Mouse (Mus musculus): Measurements from ENCODE around the gene Kirrel.

Kirrel gene

GRCm38 (mm10) chr3:87173486-87174085 lies 961 bp downstream of the Kirrel start:
- no peaks in the 10 kb centered on the region for H3K36me3 ChIP-seq (ENCODE audit: control insufficient read depth, insufficient read depth, low read length, poor library complexity, severe bottlenecking)
- no peaks in the 10 kb centered on the region; the same call in 1 of the 2 replicates for H3K27me3 ChIP-seq (ENCODE audit: control insufficient read depth, insufficient read depth, low read length, poor library complexity, severe bottlenecking)
- DNase-seq (ENCODE audit: low read depth, low spot score) = no peak

GRCm38 (mm10) chr3:87173103-87173444 lies 1.5 kb downstream of the Kirrel start:
- DNase-seq (ENCODE audit: low read depth, low spot score) = no peak
- Histone ChIP-seq H3K27me3 (ENCODE audit: control insufficient read depth, insufficient read depth, low read length, poor library complexity, severe bottlenecking) (no peaks in the 10 kb centered on the region; the same call in 1 of the 2 replicates), H3K36me3 (ENCODE audit: control insufficient read depth, insufficient read depth, low read length, poor library complexity, severe bottlenecking) (no peaks in the 10 kb centered on the region)

GRCm38 (mm10) chr3:87172351-87173102 lies 2.0 kb downstream of the Kirrel start:
- no peaks in the 10 kb centered on the region; the same call in 1 of the 2 replicates for H3K27me3 ChIP-seq (ENCODE audit: control insufficient read depth, insufficient read depth, low read length, poor library complexity, severe bottlenecking)
- H3K36me3 ChIP-seq (ENCODE audit: control insufficient read depth, insufficient read depth, low read length, poor library complexity, severe bottlenecking) = no peaks in the 10 kb centered on the region
- no peak for DNase-seq (ENCODE audit: low read depth, low spot score)

DNA sequence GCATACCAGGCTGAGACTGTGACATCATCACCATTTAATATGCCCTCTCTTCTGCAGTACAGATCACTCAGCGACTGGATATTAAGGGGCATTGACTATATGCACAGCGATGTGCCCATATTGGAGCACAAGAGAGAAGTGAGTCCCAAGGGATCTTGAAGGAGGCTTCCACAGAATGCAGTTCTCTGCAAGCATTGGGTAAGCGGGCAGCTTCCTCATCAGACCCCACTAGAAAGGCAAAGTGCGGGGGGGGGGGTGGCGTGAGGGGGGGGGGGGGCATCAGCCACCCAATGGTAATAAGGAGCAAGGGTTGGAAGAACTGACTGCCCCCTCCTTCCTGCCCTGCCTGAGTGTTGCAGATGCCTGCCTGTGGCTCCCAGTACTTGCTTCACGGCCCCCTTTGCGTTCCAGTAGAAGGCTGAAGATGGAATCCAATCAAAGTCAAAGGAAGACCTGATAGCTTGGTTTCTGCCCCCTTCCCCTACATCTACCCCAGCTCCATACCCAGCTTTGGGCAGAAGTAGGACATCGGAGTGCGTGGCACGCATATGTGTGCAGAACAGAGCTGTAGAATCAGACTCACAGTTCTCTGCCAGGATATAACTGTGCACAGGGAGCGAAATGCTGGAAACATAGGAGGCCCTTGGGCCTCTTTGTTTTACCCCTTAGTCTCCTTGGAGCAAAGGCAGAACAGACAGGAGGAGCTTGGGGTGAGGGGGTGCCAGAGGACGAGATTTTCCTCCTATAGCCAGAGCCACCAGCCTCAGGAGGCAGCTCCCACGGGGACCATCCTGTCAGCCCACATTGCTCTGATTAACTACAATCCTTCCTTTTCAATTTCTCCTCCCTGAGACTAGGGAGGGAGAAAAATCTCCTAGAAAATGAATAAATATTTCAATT lies 3.1 kb downstream of the Kirrel start:
- Histone ChIP-seq H3K27me3 (ENCODE audit: control insufficient read depth, insufficient read depth, low read length, poor library complexity, severe bottlenecking) (no peaks in the 10 kb centered on the region; the same call in 1 of the 2 replicates), H3K36me3 (ENCODE audit: control insufficient read depth, insufficient read depth, low read length, poor library complexity, severe bottlenecking) (no peaks in the 10 kb centered on the region)
- DNase-seq (ENCODE audit: low read depth, low spot score) = no peak

- no peak for DNase-seq (ENCODE audit: low read depth, low spot score)
These were observed 5.0 kb downstream of the Kirrel start for GRCm38 (mm10) chr3:87169402-87170015.

DNA sequence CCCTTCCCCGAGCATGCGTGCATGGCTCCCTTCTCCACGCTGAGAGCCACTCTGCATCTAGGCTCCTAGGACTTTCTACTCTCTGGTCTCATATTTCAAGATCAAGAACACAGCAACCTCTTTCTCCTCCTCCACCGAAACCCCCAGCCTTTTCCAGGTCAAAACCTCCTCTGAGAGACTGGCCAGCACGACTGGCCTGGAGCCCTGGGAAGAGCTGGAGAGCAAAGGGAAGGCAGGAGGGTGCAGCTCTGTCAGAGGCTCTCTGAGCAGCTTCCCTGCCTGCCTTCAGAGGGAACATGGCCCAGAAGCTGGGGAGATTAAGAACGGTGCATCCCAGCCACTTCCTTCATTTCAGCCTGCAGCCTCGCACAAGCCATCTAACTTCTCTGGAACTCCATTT lies 5.8 kb downstream of the Kirrel start:
- Histone ChIP-seq H3K36me3 (ENCODE audit: control insufficient read depth, insufficient read depth, low read length, poor library complexity, severe bottlenecking) (no peaks in the 10 kb centered on the region), H3K27me3 (ENCODE audit: control insufficient read depth, insufficient read depth, low read length, poor library complexity, severe bottlenecking) (no peaks in the 10 kb centered on the region; the same call in 1 of the 2 replicates)
- DNase-seq (ENCODE audit: low read depth, low spot score) = no peak

More at GRCm38 (mm10) chr3:87169402-87170015, 5.0 kb downstream of the Kirrel start:
- Histone ChIP-seq H3K36me3 (ENCODE audit: control insufficient read depth, insufficient read depth, low read length, poor library complexity, severe bottlenecking) (no peaks in the 10 kb centered on the region), H3K27me3 (ENCODE audit: control insufficient read depth, insufficient read depth, low read length, poor library complexity, severe bottlenecking) (no peaks in the 10 kb centered on the region; the same call in 1 of the 2 replicates)

- Histone ChIP-seq H3K36me3 (ENCODE audit: control insufficient read depth, insufficient read depth, low read length, poor library complexity, severe bottlenecking) (no peaks in the 10 kb centered on the region), H3K27me3 (ENCODE audit: control insufficient read depth, insufficient read depth, low read length, poor library complexity, severe bottlenecking) (no peaks in the 10 kb centered on the region; the same call in 1 of the 2 replicates)
- no peak for DNase-seq (ENCODE audit: low read depth, low spot score)
These were observed 6.9 kb downstream of the Kirrel start for GRCm38 (mm10) chr3:87167621-87168020.

DNA sequence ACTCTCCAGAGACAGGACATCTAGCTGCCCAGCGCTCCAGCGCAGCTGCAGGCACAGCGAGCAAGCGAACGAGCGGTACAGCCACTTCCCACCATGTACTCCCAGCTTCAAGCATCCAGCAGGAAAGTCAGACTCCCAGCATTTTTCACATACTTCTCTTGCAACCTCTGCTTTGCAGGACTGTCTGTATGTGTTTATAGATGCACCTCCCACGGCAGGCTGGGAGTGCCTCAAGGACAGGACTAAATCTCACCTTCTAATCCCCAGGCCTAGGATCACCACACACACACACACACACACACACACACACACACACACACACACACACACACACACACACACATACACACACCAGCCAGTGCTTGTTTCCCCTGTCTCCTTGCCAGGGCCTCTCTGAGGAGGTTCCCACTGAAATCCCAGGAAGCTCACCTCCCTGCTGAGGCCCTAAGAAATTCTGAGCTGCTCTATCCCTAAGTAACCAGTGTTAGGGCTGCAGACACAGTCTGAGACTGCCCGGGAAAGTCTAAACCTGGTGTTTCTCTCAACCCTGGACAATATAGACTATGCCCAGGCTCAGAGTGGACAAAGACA lies 9.2 kb downstream of the Kirrel start:
- Histone ChIP-seq H3K27me3 (ENCODE audit: control insufficient read depth, insufficient read depth, low read length, poor library complexity, severe bottlenecking) (no peaks in the 10 kb centered on the region), H3K36me3 (ENCODE audit: control insufficient read depth, insufficient read depth, low read length, poor library complexity, severe bottlenecking) (no peaks in the 10 kb centered on the region)
- no peak for DNase-seq (ENCODE audit: low read depth, low spot score)

- DNase-seq (ENCODE audit: low read depth, low spot score) = peak; percentile 23
- no peaks in the 10 kb centered on the region for H3K36me3 ChIP-seq (ENCODE audit: control insufficient read depth, insufficient read depth, low read length, poor library complexity, severe bottlenecking)
These were observed 10.3 kb downstream of the Kirrel start for GRCm38 (mm10) chr3:87164099-87164815.

DNA sequence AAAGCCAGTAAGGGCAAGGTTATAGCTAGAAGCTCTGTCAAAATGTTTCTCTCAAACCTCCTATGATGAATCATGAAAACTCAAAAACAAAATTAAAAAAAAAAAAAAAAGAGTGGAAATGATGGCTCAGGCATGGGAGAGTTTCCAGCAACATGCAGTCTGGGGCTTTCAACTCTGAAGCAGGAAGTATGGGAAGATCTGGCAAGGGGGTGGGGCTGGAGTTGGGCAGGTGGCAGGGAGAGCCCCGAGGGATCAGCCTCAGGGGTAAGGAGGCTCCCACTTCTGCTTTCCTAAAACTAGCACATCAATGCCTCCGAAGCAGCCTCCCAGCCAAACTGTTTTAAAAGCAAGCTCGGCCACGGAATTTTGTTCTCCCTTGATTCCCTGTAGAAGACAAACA lies 11.4 kb downstream of the Kirrel start:
- peak; percentile 11 for DNase-seq (ENCODE audit: low read depth, low spot score)
- no peaks in the 10 kb centered on the region for H3K36me3 ChIP-seq (ENCODE audit: control insufficient read depth, insufficient read depth, low read length, poor library complexity, severe bottlenecking)

More at GRCm38 (mm10) chr3:87164099-87164815, 10.3 kb downstream of the Kirrel start:
- H3K27me3 ChIP-seq (ENCODE audit: control insufficient read depth, insufficient read depth, low read length, poor library complexity, severe bottlenecking) = no peaks in the 10 kb centered on the region

DNA sequence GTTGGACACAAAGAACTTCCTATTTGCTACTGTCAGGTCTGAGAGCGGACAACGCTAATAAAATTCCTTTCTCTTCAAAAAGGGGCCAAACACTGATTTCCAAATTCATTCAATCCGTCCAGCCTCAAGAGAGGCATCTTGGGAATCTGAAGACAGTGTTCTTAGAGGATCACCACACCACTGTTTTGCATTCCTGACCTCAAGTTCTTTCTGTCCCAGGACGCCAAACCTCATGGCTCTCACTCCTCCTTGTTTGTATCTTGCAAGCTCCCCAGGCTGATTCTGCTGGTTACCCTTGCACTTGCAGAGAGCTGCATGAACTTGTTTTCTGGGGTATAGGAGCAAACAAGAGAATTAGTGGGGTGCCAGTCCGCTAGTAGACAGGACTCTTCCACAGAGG lies 12.2 kb downstream of the Kirrel start:
- Histone ChIP-seq H3K36me3 (ENCODE audit: control insufficient read depth, insufficient read depth, low read length, poor library complexity, severe bottlenecking) (no peaks in the 10 kb centered on the region), H3K27me3 (ENCODE audit: control insufficient read depth, insufficient read depth, low read length, poor library complexity, severe bottlenecking) (no peaks in the 10 kb centered on the region)
- no peak for DNase-seq (ENCODE audit: low read depth, low spot score)

More for the DNA sequence above, 11.4 kb downstream of the Kirrel start:
- no peaks in the 10 kb centered on the region for H3K27me3 ChIP-seq (ENCODE audit: control insufficient read depth, insufficient read depth, low read length, poor library complexity, severe bottlenecking)

DNA sequence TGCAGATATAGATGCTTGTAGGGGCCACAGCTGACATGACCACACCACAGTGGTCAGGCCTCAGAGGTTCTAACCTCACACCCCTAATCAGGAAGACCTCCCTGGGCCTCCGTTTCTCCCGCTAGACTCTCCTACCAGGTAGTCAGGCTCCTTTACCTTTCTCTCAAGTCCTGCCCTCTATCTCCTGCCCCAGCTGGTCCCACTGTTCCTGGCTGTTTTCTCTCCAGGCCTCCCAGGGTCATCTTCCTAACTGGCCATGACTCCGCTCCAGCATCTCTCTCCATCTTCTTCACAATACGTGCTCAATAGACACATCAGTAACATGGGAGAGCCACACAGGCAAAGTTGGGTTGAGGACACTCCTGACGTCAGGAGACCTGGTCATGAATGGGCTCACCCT lies 12.9 kb downstream of the Kirrel start:
- DNase-seq (ENCODE audit: low read depth, low spot score) = no peak
- Histone ChIP-seq H3K36me3 (ENCODE audit: control insufficient read depth, insufficient read depth, low read length, poor library complexity, severe bottlenecking) (no peaks in the 10 kb centered on the region), H3K27me3 (ENCODE audit: control insufficient read depth, insufficient read depth, low read length, poor library complexity, severe bottlenecking) (no peaks in the 10 kb centered on the region)

DNA sequence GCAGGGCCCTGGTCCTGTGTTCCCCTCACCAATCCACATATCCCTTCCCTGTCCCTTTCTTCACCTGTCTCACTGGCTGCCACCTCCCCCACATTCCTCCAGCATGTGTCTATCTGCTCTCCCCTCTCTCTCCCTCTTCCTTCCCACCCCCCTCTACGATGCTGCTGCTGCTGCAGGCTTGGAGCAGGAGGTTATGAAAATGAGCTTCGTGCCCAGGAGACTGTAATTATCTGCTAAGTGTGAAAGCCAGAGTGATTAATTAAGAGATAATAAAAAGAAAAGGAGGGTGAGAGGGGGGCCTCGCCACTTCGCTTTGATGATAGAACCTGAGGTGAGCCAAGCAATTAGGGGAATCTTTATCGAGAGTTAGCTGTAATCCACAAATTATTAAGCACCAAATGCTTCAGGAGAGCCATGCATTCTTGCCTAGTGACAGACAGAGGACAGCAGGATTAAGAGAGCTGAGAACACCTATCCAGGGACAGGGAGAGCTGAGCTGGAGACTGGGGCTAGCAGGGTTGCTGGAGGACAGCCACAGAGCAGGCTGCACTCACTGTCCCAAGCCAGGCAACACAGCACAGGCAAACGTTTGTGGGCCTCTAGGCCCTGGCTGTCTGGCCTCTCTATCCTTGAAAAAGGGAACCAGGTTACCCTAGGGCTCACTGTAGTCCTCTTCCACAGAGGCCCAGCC lies 13.6 kb downstream of the Kirrel start:
- H3K27me3 ChIP-seq (ENCODE audit: control insufficient read depth, insufficient read depth, low read length, poor library complexity, severe bottlenecking) = no peaks in the 10 kb centered on the region
- H3K36me3 ChIP-seq (ENCODE audit: control insufficient read depth, insufficient read depth, low read length, poor library complexity, severe bottlenecking) = no peaks in the 10 kb centered on the region
- DNase-seq (ENCODE audit: low read depth, low spot score) = no peak
